Mouse (Mus musculus) gastrocnemius, adult 18-20 months (tissue): ENCODE data around the gene Gpalpp1. TPM values are rescaled to one million over a fixed set of nuclear protein-coding genes. Genes with fewer than 3 reads are reported as not detected.

Experiments
- total RNA-seq, 2 experiments: library from RNA; stranded (reverse); gene quantifications; 2 replicates each; pipeline ENCODE4 v1.2.3; 2021

Gpalpp1 gene
- total RNA-seq, 2 experiments from 2014 or later, result 6.1 to 6.5 TPM

Other genes starting within 250 kb of the Gpalpp1 start
- gene Kctd4, start 155.8 kb downstream of the Gpalpp1 start, total RNA-seq, result not detected
- gene Gtf2f2, start 99.9 kb downstream of the Gpalpp1 start, total RNA-seq, result 10 to 100 TPM; 11.9 to 13.1 TPM
- 1 to 10 TPM; 3.2 to 3.8 TPM for gene Nufip1, start 131 bp upstream of the Gpalpp1 start, total RNA-seq